Mouse (Mus musculus) adrenal gland, postnatal 25 days (tissue): Measurements from ENCODE around the gene Slc52a3. TPM values are rescaled to one million over a fixed set of nuclear protein-coding genes. Genes with fewer than 3 reads are reported as not detected.

Source experiments
- DNase-seq: peaks from one replicate; pipeline ENCODE4 v3.0.0; 2021; ENCODE audit warnings: mixed read lengths
- total RNA-seq: library from RNA; stranded (reverse); gene quantifications from 2 replicates; pipeline ENCODE4 v1.2.3, GENCODE M21; 2021

Slc52a3 gene
- total RNA-seq, 1 experiment from 2014 or later, result 2.3 TPM

DNA sequence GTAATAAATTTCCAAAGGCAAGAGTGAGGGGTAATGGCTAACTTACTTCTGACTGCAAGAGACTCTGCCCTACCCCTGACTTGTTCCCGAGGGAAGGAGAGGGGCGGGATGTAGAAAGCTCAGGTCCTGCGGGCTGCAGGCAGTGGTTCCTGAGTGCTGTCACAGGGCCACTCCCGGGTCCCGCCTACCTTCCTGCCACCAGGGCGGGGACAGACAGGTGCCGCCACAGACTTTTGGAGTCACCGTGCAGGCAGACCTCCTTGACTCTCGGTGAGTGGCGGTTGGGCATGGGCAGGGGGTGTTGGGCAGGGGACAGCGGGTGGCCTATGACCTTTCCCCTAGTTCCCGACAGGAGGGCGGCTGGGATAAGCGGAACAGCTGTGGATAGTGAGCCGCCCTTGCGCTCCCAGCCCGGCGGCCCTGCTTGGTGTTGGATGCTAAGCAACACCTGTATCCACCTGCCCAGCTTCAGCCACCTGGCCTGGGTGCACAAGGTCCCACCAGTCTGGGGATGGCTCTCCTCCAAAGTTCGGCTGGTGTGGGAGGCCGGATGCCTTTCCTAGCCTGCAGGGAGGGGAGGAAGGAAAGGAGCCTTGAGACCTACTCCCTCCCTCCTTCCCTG, 3.5 kb downstream of the Slc52a3 start:
- no peak for DNase-seq

DNA sequence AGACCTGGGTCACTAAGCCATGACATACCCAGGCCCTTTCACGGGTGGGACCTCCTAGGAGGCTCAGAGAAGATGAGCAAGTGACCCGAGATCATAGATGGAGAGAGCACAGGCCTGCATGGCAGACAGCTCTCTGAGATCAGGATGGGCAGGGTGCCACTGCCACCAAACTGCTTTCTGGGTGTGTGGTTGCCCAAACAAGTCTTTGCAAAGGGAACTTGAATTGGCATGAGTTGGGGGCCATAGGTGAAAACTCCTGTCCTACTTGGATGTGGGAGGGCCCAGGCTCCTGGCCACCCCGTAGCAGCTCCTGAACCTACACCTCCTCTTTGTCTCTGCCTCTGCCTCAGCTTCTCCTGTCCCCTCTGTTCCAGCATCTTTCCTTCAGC, 4.0 kb downstream of the Slc52a3 start:
- DNase-seq, result no peak

DNA sequence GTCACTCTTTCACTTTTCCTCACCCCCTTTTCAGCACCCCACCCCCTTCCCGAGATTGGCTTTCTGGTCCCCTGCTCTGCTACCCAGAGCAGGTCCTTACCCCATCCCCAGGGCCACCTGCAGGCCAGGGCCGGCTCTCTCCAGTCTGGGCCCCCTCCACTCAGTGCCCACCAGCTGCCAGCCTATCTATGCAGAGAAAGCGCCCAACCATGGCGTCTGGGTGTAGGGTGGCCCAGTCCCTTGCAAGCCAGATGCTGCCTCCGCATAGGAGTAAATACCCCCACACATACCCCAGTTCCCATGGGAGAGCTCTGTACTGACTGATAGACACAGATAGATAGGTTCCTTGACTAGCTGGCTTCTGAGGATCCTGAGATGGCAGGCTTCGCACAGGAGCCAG, 4.4 kb downstream of the Slc52a3 start:
- no peak for DNase-seq

DNA sequence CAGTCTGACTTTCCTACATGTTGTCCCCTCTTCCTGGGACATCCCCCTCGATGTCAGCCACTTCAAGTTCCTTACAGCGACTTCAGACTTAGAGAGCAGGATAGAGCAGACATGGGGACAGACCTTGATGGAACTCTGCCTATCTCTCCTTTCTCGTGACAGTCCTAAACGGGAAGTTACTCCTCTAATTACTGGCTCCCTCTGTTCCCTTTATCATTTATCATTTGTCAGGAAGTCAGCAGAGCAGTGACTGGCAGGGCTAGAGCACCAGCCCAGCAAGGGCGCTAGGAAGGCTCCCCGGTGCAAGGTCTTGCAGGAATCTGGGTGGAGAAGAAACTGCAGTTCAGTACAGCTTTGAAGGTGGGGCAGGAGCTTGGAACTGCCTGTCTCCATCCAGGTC, 6.2 kb downstream of the Slc52a3 start:
- no peak for DNase-seq

DNA sequence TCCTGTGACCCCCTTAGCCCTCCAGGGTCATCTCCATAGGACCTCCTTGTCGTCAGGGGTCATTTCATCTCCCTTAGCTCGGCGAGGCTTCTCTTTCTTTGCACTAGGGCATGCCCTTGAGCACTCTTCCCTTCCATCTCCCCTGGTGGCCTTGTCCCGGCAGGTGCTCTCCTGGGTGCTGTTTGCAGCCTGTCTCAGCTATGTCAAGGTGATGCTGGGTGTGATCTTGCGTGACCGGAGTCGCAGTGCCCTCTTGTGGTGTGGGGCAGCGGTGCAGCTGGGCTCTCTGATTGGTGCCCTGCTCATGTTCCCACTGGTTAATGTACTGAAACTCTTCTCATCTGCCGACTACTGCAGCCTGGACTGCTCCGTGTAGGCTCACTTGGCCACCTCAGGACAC, 11.5 kb downstream of the Slc52a3 start:
- peak; percentile 43 for DNase-seq

DNA sequence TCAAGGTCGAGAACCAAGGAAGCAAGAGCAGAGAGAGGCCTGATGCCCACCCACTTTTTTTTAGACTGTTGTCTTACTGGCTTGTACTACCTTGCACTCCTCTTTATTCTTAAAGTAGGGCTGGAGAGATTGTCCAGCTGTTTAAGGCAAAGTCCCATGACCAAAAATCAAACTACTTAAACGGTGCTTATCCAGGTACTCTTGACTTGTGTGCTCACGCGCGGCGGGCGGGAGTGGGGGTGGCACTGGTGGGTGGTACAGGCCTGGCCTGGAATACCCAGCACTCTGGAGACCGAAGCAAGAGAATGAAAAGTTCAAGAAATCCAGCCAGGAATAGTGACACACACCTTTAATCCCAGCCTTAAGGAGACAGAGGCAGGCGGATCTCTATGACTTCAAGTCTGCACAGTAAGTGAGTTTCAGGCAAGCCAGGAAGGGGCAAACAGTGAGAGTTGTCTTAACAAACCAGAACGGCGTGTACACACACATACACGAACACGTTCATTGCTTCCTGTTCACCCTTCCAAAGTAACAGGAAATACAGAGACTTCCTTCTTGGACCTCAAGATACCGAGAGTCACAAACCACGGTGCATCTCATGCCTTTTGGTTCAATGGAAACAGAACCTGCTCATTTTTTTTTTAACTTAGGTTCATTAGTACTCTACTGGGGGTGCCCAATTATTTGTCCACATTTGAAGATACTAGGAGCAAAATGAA, 12.9 kb downstream of the Slc52a3 start:
- DNase-seq, result no peak

DNA sequence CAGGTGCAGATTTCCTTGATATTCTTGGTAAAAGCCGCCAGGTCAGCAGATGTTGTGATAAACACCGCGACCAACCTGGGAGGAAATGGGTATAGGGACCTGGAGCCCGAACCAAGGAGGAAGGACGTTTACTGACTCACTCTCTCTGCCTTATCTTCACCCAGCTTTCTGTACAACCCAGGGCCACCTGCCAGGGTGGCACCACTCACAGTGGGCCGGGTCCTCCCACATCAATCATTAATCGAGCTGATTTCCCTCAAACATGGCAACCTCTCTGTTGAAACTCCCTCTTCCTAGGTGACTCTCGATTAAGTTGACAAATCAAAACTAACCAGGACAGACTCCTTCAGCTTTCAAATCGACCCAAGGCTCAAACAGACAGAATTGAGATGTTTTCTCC, 13.9 kb downstream of the Slc52a3 start:
- DNase-seq, result no peak

DNA sequence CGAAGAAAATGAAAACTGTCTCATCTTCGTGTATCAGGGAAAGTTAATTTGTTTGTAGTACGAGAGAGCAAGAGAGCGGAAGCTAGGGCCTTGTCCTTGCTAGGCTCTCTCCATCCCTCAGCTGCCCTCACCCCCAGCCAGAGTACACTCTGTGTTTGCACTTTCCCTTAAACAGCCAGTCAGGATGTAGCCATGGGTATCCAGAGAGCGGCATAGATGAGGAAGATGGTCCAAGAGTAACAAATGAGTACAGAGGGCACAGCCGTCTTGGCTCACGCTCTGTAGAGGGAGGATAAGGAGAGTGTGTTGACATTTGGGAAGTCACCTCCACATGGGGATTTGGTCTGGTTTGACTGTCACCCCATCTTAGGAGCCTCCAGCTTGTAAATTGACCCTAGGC, 14.3 kb downstream of the Slc52a3 start:
- no peak for DNase-seq

DNA sequence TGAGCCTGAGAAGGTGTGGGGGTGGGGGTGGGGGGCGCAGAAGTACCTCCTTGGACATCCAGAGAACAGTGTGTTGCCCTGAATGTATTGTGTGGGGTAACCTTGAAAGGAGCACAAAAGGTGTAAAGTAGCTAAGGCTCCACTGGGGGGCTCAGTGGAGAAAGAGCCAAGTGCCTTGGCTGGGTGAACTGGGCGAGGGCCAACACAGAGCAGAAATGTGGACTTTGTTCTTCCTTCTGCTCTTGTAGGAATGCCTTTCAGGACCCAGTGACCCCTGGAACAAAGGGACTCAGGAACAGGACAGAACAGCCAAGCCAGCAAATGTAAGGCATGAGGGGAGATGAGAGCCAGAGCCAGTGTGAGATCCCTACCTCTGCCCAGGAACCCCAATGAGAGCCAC, 15.4 kb downstream of the Slc52a3 start:
- no peak for DNase-seq

DNA sequence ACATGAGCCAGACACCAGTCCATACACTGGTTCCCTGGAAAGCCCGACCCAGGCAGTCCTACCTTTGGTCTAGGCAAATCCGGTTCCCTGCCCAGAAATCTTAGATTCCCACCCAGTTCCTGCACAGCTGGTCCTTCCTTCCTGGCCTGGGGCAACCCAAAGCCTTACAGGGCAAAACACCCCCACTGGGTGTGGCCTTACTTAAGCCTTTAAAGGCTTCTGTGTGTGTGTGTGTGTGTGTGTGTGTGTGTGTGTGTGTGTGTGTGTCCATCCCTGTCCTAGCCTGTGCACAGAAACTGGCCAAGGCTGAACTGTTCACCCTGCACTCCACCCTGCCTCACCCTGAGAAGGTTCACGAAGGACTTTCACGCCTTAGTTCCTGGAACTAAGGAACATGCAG, 15.9 kb downstream of the Slc52a3 start:
- no peak for DNase-seq

DNA sequence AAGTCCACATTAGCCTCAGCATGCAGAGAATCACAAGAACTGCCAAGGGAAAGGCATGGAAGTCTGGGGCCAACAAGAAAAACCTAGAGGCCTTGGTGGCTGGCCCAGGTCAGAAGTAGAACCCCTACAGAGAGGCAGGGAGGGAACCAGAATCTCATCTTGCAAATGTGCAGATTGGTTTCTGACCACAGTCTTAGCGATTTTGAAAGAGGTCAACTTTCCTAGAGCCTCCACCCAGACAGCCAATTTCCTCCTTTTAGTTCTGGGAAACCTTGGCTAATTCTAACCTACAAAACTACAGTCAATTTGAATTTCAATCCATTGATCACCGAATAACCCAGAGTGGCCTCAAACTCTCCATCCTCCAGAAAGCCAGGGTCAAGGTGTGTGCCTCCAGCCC, 16.4 kb downstream of the Slc52a3 start:
- DNase-seq, result no peak

DNA sequence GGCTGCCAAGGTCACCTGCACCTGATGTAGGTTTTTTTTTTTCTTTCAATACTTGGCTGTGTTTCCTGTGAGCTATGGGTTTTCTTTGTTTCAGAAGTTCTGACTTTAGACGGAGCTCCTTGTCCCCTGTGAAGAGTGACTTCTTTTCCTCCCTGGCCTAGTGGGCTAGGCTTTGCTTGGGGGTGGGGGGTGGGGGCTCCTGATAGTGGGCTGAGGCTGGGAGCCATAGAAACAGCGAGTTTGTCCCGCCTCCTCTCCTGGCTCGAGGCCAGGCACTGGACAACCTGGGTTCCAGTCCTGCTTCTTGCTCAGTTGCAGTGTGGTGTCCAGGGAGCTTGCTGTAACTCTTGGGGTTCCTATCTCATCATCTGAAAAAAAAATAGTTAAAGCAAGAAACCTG, 19.7 kb downstream of the Slc52a3 start:
- no peak for DNase-seq

DNA sequence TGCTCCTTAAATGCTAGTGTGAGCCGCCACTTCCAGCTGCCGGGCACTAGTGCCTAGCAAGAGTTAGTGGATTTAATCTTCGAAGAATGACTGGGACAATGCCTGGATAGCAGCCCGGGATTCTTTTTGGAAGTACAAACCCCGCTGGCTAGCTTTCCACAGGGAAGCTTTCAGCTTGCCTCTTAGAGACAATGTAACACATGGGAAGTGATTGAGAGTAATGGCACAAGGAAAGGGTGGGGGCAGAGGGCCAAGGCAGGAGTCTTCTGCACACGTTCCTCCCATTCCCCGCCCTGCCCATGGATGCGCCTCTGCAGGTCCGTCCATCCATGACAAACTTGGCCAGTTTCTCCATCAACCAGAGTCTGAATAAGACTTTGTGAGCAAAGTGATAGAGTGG, 20.4 kb downstream of the Slc52a3 start:
- DNase-seq, result no peak

DNA sequence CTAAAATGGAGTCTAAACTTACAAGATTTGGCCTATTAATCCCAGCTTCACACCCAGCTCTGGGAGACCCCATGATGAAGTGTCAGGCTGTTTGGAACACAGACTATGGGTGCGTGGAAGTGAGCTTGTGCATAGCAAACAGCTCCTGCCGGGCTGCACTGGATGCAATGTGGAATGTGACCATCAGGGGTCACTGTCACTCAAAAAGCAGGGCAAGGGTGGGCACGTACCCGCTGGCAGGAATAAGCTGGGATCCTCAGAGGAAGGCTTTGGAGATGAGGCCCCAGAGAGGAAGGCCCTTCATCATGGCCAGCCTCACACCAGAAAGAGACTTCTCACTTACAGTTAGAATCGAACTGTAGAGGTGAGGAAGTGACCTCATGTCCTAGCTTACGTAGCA, 23.9 kb downstream of the Slc52a3 start:
- peak; percentile 42 for DNase-seq

DNA sequence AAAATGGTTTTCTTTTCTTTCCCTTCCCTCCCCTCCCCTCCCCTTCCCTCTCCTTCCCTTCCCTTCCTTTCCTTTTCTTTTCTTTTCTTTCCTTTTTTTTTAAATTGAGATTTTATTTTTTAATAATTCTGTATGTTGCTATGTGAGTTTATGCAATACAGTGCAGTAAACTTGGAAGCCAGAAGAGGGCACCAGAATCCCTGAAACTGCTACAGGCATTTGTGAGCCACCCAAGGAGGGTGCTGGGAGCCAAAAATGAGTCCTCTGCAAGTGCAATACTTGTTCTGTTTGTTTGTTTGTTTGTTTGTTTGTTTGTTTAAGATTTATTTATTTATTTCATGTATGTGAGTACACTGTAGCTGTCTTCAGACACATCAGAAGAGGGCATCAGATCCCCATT, 25.7 kb downstream of the Slc52a3 start:
- DNase-seq, result no peak

DNA sequence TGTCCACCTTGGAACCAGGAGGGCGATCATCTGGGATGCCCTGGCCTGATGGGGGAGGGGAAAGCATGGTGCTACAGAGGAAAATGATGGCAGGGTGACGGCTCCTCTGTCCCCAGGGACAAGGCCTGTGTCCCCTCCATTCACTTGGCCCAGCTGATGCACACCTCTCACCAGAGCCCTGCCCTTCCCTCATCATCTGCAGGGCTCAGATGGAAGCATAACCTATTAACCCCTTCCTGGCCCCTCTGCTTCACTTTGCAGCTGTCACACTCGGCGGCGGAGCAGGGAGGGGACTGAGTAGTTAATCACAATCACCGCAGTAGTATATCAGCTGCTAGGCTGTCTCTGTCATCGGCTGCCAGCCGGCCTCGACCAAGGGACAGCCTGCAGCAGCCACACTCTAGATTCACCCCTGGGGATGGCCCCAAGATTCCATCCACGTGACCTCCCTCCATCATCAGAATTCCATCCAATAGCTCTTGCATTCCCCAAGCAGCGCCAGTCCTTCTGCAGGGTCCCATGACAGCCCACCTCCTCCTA, 28.6 kb downstream of the Slc52a3 start:
- no peak for DNase-seq

DNA sequence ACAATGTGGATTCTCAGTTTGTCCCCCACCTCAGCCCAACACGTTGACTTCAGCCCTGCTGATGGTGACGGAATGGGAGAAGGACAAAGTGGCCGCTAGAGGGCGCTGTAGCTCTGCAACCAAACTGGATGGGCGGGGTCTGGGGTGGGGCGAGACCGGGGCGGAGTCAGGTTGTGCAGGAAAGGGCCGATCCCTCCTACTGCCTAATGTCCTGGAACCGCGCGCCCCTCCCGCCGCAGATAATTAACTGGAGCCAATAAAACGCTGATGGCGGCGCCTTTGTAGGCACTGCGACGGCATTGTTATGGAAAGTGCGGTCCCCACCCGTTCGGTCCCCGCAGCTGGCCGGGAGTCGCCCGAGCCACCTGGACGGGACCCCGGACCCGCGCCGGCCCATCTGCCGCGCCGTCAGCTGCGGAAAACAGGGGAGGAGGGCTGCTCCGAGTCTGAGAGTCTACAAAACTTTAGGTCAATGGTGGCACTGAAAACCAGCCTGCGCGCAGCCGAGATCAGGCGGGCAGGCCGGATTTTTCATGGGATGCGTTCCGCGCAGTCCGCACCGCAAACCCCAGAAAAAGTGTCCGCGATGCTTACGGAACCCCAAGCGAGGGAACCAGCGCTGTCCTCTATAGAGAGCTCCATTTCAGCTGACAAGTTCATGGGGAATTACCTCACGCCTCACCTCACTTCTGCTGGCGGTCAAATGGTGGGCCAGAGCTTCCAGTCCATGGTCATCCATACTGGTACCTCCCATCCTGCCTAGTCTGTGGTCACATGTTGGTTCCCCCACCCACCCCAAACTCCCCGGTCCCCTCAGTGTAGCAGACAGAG, 33.2 kb downstream of the Slc52a3 start:
- DNase-seq, result peak; percentile 94

DNA sequence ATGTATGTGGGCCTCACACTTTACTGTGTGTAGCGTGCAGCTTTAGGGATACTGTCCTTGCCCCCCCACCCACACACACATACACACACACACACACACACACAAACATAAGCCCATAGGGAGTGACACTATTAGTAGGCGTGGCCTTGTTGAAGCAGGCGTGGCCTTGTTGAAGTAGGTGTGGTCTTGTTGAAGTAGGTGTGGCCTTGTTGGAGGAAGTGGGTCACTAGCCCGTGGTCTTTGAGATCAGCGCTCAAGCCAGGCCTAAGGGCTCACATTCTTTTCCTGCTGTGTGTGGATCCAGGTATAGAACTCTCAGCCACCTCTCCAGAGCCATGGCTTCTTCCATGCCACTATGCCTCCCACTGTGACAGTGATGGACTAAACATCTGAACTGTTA, 34.7 kb downstream of the Slc52a3 start:
- no peak for DNase-seq

DNA sequence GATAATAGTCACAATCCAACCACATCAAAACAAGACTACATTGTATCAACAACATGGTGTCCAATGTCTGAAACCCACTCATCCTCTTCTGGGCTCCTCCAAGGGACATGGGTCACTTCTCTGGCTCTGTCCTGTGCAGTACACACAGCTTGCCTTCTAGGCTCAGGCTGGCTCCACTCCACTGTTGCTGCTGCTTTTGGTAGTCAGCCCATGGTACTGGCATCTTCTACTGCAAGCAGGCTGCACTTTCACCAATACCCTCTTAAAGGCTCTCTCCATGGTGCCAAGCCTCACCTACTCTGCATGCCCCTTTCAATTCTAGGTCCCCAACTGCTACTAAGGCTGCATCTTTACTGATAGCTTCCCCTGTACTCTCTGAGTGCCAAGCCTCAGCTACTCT, 43.8 kb downstream of the Slc52a3 start:
- DNase-seq, result no peak

DNA sequence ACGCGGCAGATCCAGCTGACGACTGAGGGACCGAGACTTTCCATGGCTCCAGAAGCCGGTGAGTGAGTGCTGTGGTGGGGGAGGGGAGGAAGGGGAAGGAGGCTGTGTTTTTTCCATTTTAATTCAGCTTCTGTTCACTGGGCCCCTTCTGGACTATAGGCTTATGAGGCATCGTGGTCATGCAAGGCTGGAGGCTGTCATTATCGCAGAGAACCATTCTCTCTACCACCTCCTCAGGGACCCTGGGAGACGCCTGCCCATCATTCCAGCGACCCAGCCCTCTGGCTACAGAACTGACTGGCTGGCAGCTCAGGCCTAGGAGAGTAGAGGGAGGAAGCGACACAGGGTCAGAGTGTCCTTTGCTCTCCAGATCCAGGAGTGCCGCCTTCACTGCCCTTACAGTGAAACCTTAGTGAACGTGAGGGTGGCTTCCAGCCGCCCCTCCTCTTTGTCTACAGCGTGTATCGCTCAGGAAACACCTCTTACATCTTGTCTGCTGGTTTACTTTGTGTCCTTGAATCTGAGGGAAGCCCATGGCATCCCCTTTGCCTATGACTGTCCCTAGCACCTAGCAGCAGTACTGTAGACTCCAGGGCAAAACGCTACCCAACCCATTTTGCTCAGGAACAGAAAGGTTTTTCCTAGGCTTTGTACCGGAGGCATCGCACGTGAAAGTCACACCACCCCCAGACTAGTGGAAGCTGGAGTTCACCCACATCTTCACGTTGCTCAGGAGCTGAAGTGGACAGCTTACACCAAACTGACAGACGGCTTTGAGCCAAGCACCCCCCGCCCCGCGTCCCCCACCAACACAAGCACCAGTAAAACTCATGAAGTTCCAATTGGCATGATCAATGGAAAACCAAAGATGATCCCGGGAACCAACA, 51.0 kb downstream of the Slc52a3 start:
- DNase-seq, result no peak

DNA sequence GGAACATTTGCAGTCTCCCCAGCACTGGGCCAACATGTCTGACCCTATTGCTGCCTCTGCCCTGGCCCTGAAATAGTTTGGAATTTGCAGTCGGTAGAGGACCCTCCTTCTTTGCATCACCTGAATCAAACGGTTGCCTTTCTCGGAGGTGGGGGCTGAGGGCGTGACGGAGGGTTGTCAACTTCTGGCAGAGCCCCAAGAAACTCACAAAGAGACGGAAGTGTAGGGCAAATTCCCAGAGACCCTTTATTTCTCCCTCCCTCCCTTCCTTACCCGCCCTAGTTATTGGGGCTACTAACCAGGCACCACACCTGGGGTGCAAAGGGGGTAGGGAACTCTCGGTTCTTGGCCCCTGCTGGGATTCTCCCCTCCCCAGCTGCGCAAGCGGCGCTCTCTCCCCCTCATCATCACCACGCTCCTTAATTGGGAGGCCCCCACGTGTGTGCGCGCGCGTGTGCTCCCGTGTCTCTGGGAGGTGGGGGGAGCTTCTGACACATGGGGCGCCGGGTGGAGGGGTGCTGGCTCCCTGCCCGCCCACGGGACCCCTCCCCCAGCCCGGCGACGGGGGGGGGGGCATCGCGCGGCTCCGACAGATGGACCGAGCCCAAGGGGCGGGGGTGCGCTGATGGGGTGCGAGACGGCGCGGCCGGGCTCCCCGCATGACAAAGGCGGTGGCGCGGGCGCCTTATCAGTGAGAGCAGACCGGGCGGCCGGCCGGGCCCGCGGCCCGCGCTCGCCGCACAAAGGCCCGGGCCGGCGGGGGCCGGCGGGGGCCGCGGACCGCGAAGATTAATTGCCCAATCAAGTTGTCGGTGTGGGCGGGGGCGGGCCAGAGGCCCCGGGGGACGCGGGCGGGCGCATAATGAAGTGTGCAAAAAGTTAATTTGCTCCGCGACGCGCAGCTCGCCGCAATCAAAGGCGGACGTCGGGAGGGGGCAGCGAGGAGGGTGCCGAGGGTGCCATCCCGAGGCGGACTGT, 52.0 kb downstream of the Slc52a3 start:
- peak; percentile 20 for DNase-seq
